Mouse (Mus musculus) right cerebral cortex, postnatal 36 days (tissue): ENCODE measurements around the gene Cyp4f15.
"Not testable (repeated sequence)": the region's sequence is repeated elsewhere in the genome, so short reads cannot be mapped to it uniquely, and the experiment has no call there.

Experiments
- DNase-seq, 2 experiments: peaks; one replicate each; pipeline ENCODE4 v3.0.0; 2022; ENCODE audit warnings: low spot score in 2 of 2, mixed read lengths in 1 of 2

The Cyp4f15 gene

DNA sequence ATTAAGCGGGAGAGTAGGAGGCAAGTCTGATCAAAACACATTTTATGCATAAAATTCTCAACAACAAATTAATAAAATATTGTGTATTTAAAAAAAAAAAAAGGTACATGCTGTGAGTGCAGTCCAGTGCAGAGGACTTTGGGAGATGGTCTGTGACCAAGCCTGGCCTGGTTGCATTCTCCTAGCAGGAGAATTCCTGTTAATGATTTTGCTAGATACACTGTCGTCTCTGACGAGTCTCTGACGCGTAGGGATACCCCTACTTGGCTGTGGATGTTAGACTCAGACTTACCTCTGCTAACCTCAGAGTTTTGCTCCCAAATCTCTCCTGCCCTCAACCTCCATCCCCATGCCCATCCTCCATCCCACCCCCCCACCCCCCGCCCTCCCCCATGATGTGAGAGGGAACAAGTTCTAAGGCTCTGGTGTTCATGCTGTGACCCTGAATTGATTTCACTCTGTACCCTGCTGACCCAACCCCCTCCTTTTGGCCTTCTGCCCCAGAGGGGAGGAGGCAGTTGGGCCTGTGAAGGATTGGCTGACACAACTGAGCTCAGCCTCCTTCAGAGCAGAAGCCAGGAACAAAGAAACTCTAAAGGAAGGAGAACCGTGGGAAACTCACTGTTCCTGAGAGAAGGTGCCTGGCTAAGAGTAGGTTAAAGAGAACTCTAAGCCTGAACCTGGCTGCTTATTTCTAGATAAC, at the start of gene Cyp4f15:
Gene Cyp4f15 (plus strand): TSS at position 580 of the 703 bp plus-strand sequence.
- peak; percentile 28 to 41 for DNase-seq

DNA sequence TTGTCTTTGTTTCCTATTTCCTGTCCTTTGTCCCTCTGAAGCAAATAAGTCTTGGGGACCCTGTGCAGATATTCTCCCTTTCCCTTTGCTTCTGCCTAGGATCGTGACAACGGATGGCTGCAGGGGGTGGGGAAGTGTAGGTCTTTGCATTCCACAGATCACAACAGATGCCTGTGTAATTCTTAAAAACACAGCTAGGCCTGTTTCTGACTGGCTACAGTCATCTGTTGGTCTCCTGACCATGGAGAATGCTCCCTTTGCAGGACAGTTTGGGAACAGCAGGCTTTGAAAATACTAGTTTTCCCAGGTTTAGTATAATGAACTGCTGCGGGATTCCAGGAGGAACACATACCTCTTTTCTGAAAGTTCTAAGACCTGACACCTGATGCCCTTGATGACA, 49.1 kb upstream of the Cyp4f15 start:
- no peak for DNase-seq

DNA sequence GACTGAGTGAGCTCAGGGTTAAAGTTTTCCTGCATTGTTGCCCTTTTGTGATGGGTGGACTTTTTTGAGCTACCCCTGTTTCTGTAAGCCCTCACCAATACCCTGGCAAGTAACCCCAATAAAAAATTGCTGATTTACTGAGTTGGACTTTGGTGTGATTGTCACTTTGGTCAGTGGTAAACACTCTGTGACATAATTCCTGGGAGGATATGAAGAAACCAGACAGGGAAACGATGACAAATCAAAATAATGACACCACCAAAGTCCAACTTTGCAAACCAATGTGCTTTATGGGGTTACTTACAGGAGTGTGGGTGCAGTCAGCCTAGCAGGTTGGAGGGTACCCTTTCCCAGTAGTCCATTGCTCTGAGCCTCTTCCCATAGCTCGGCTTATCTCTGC, 48.3 kb upstream of the Cyp4f15 start:
- no peak for DNase-seq

GRCm38 (mm10) chr17:32646631-32647030, 38.8 kb upstream of the Cyp4f15 start:
- DNase-seq = no peak

DNA sequence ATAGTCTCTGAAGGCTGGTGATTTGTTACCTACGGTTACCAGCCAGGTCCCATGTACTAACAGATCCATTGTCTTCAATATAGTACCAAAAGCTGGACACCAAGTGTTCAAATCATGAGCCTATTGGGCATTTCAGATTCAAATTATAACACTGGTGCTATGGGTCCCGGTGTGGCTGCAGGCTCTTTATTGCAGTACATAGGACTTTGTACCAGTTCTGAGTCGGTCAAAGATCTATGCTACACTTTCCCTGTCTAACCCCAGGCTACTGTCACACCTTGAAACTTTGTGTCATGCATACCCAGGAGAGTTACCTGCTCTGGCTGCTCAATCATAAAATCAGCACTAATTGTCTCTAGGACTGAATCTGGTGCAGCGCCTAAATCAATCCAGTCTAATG, 31.6 kb upstream of the Cyp4f15 start:
- DNase-seq = no peak

- DNase-seq = no peak
Measured at GRCm38 (mm10) chr17:32657041-32657440, 28.4 kb upstream of the Cyp4f15 start.

DNA sequence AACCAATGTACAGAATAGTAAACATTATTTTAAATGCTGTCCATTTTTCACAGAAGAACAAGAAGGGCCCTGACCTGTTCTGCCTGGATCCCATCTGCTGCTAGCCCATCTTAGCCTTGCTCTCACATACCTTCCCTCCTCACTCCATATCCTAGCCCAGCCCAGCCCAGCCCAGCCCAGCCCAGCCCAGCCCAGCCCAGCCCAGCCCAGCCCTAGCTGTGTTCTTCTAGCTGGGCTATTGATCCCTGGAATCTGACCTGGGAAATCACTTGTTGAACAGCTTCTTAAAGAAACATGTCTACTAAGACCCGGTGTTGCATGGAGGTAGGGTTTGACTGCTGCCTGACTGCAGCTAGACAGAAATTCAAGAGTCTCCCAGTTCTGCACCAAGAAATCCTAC, 27.2 kb upstream of the Cyp4f15 start:
- DNase-seq = no peak

DNA sequence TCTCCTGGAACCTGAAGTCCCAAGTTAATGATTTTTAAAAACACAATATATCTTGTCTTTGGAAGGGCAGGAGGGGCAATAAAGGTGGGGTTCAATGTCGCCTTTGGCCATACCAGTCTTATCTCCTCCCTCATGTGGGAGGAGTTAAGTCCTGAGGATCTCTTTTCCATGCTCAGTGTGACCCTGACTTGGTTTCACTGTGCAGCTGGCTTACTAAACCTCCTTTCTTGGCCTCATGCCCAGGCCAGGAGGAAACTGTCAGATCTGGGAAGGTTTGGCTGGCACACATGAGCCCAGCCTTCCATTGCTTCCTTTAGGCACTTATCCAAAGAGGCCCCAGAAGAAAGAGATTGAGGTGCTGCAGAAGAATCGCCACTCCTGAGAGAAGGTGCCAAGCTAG, 26.7 kb upstream of the Cyp4f15 start, which contains the start of gene Cyp4f40:
Gene Cyp4f40 (plus strand): TSS at position 189 of the 400 bp plus-strand sequence.
- DNase-seq = no peak

- DNase-seq = no peak
Measured at GRCm38 (mm10) chr17:32673976-32674375, 11.5 kb upstream of the Cyp4f15 start.

GRCm38 (mm10) chr17:32676040-32676635, 9.3 kb upstream of the Cyp4f15 start:
- no peak for DNase-seq

DNA sequence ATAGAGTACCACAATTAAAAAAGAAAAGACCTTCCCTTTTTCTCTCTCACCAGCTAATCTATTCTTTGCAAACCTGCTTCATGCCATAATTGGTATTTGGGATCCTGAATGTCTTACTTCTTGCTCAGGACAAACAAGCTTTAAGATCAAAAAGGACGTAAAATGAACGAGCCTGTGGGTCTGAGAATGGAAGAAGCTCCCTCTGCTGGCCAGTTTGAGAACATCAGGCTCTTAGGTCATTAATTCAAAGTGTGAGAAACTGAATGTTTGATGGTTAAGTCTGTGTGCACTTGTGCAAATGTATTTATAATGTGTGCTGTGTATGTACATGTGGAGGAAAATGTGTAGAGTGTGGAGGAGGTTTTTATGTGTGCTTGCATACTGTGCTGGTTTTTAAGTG, 5.0 kb upstream of the Cyp4f15 start:
- DNase-seq = no peak

- DNase-seq = no peak
Measured at GRCm38 (mm10) chr17:32686722-32687121, 1.3 kb downstream of the Cyp4f15 start.

GRCm38 (mm10) chr17:32690959-32691358, 5.5 kb downstream of the Cyp4f15 start:
- no peak for DNase-seq

GRCm38 (mm10) chr17:32702826-32703225, 17.4 kb downstream of the Cyp4f15 start:
- DNase-seq = no peak

- not testable (repeated sequence) for DNase-seq
Measured at GRCm38 (mm10) chr17:32710541-32710940, 25.1 kb downstream of the Cyp4f15 start.

DNA sequence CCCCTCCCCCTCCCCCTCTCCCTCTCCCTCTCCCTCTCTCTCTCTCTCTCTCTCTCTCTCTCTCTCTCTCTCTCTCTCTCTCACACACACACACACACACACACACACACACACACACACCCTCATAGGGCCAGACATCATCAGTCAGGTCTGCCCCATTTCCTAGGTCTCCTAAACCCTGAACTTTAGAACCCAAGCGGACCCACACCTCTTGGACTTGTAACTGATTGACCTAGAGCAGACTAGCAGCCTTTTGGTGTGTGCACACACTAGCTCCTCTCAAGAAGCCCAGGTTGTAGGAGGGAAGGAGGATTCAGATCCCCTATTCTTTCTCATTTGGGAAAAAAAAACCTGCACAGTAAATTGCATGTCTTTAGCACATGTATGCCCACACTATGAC, 36.7 kb downstream of the Cyp4f15 start:
- DNase-seq = not testable (repeated sequence)

DNA sequence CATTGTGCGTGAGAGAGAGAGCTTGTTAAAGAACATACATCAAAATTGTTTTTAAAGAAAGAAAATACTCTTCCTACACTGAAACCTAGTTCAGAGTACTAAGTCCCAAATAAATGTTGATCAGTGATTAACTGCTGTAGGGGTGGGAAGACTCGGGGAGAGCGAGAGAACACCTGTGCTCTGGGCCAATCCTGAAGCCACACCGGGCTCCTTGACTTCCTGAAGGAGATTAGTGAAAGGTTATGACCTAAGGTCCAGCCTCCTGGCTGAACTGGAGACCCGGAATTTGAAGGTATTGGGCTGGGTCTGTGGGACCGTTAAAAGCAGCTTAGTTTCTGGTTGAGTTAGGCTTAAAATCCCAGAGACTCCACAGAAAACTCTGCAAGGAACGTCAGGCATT, 37.3 kb downstream of the Cyp4f15 start:
- no peak for DNase-seq

DNA sequence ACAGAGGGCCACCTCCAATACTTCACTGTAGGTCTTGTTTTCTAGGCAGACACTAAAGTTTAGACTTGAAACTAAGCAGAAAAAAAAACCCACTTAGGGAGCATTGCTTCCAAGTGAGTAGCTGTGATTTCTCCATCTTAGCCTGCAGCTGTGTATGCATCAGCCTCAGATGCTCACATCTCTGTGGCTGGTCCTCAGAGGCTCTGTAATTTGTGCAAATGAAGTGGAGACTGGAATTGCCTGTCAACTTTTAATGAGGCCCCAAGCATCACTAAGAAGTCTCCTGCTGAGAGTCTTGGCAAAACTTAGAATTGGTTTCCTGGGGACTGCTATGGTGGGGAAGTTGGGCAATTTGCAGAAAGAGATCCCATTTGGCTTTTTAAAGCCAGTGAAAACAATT, 40.9 kb downstream of the Cyp4f15 start:
- not testable (repeated sequence) for DNase-seq

DNA sequence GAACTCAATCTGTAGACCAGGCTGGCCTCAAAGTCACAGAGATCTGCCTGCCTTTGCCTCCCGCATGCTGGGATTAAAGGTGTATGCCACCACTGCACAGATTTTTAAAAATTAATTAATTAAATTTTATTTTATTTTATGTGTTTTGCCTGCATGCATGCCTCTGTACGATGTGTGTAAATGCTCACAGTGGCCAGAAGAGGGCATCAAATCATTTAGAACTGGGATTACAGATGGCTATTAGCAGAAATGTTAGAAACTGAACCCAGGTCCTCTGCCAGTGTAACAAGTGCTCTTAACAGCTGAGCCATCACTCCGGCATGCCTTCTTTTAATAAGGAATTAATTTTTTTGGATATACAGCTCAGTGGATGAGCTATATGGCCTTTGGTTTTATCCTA, 43.6 kb downstream of the Cyp4f15 start:
- no peak for DNase-seq

DNA sequence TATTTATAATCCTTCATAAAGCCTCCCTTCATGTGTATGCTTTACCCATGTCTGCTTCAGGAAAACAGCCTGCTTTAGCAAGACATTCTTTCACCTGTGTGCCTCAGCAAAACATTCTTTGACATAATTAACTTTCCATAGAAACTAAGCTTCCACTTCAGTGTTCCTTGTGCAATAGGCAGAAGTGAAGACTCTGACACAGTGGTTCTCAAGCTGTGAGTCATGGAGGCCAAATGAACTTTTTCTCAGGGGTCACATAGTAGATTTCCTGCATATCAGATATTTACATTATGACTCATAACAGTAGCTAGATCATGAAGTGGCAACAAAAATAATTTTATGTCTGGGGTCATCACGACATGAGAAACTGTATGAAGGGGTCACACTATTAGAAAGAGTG, 53.0 kb downstream of the Cyp4f15 start:
- DNase-seq = no peak

GRCm38 (mm10) chr17:32741057-32741456, 55.6 kb downstream of the Cyp4f15 start:
- no peak for DNase-seq

DNA sequence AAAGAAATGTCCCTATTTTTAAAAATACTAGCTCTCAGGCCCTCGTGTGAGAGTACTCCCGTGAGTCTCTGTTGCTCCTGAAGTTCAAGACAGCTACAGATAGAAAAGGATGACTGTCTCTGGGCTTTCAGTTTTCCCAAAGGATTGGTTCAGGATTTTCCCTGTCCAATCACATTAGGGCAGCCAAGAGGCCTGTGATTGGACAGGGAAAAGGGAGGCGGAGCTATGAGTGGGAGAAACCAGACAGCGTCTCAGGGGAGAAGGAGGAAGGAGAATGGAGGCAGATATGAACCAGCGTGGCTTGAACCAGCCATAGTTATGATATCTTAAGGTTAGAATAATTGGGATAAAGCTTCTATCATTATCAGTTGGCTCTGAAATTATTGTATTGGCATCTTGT, 65.2 kb downstream of the Cyp4f15 start:
- no peak for DNase-seq
